Mouse (Mus musculus) layer of hippocampus, postnatal 36 days (tissue): ENCODE measurements around the gene Gnl1. TPM values are rescaled to one million over a fixed set of nuclear protein-coding genes. Genes with fewer than 3 reads are reported as not detected.
A peak's percentile ranks its signal among the peaks of the same experiment; 100 is the strongest.
"Not testable (repeated sequence)": the region's sequence is repeated elsewhere in the genome, so short reads cannot be mapped to it uniquely, and the experiment has no call there.

ENCODE experiments used
- DNase-seq, 2 experiments: peaks; one replicate each; pipeline ENCODE4 v3.0.0; 2022
- microRNA-seq, 2 experiments: library from miRNA; unstranded; fragments of <30 nt; microRNA quantifications; one replicate each; pipeline ENCODE4 v1.2.0; 2021
- total RNA-seq, 2 experiments: library from RNA; stranded (reverse); gene quantifications; 2 replicates each; pipeline ENCODE4 v1.2.3; 2021

Gene Gnl1
- total RNA-seq, 2 experiments from 2014 or later = 139 to 143 TPM

DNA sequence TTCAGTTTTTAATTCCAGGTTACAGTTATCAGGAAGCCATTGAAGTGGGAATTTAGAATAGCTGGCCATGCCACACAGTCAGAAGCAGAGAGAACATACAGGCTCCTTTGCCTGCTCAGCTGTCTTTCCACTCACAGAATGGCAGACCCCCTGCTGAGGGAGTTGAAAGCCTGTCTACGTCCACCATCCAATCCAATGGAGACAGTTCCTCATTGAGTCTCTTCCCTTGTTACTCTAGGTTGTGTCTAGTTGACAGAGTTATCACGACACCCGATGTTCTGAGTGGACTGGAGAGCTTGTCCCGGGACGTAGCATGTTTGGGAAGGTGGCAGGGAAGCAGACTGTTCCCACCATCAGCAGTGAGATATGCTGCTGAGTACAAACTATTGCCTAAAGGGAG lies 45.5 kb downstream of the Gnl1 start:
- DNase-seq = no peak

DNA sequence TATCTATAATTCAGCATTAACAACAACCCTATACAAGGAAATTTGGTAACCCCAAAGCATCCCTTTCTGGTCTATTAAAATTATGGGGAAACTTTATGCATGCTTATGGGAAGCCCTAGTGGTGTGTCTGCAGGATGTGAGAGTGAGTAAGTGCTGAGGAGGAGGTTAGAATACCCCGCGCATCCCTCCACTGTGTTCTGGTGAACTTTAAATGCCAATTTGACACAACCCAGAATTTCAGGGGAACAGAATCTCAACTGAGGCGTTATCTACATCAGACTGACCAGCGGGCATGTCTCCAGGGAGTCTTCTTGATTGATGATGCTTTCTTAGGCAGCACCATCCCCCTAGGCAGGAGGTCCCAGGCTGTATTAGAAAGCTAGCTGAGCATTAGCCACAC lies 46.2 kb downstream of the Gnl1 start:
- DNase-seq = no peak

DNA sequence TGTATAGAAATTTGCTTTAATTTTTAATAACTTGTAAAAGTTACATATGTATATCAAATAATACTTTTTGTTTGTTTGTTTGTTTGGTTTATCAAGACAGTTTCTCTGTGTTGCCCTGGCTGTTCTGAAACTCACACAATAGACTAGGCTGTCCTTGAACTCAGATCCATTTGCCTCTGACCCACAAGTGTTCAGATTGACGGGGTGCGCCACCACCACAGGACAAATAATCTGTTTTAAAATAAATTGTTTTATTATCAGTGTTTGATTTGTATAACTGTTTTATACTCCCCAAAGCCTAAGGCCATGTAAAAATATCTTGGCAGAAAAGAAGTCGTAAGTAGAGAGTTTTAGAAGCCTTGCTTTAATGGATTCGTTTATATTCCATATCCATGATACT lies 48.0 kb downstream of the Gnl1 start:
- no peak for DNase-seq

DNA sequence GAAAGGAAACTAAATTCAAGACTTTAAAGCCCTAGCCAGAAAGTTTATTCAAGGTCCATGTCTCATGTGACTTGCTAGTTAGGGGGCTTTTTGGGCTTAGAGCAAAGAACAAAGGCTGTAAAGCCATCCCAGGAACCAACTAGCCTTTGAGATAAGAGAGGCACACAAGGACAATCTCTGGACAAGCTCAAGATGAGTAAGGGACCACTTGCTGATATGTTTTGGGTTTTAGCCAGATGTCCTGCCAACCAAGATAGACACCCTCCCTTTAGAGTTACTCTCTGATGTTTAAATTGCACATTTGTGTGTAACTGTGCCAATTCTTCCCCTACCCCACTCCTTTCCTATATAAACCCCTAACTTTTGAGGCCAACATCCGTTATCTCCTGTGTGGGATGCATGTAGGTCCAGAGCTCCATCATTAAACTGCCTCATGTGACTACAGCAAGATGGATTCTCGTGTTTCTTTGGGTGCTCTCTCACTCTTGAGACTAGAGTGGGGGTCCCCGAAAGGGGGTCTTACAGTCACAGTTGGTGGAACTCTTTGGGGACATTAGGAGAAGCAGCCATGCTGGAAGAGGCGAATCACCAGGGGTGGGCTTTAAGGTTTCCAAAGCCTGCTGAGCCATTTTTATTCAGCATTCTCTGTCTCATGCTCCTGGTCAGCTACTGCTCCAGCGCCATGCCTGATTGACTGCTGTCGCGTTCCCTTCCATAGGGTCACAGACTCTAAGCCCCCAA lies 49.4 kb downstream of the Gnl1 start:
- no peak for DNase-seq

DNA sequence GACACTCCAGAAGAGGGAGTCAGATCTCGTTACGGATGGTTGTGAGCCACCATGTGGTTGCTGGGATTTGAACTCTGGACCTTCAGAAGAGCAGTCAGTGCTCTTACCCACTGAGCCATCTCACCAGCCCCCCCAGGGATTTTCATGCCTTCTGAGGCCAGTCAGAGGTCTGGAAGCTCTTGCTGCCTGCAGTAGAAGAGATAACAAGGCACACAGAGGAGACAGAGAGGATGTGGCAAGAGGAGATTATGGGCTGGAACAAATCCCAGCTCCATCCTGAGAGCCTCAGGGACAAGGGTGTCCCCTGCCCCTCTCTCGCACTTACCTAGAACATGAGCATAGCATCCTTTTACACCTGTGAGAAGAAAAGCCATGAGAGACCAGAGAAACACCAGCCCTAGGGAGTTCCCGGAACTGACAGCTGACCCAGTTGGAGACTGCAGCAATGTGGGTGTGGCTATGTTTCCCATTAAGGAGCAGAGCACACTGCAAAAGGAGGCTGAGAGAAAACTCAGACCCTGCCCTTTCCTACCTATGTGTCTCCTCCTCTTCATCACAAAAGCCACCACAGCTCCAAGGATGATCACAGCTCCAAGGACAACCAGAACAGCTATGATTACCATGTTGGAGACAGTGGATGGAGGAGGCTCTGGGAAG lies 50.5 kb downstream of the Gnl1 start:
- not testable (repeated sequence) for DNase-seq

DNA sequence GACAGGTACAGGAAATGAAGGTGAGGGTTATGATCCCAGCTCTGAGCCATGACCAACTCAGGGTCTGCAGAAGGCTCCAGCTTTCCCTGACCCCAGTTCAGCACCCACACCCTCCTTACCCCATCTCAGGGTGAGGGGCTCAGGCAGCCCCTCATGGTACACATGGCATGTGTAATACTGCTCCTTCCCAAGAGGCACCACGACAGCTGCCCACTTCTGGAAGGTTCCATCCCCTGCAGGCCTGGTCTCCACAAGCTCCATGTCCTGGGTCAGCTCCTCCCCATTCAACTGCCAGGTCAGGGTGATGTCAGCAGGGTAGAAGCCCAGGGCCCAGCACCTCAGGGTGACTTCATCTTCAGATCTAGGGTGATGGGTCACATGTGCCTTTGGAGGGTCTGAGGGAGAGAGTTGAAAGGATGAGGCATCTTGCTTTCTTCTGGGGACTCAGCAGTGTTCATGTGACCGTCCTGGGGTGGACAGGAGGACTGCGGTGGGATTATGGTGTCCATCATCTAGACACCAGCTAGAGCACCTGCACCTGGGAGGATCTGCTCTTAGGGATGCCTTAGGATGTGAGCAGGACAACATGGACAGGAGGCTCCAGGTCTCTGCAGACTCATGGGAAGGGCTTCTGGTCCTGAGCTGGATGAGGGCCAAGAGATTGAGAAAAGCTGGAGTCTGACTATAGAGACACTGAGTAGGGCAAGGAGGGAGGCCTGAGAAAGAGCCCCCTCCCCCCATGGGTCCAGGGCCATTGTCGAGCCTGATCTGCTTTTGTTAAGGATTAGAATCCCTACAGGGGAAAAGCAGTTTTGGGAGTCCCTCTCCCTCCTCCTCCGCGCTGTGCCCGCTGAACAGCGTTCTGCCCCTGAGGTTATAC lies 51.3 kb downstream of the Gnl1 start:
- DNase-seq = not testable (repeated sequence)

DNA sequence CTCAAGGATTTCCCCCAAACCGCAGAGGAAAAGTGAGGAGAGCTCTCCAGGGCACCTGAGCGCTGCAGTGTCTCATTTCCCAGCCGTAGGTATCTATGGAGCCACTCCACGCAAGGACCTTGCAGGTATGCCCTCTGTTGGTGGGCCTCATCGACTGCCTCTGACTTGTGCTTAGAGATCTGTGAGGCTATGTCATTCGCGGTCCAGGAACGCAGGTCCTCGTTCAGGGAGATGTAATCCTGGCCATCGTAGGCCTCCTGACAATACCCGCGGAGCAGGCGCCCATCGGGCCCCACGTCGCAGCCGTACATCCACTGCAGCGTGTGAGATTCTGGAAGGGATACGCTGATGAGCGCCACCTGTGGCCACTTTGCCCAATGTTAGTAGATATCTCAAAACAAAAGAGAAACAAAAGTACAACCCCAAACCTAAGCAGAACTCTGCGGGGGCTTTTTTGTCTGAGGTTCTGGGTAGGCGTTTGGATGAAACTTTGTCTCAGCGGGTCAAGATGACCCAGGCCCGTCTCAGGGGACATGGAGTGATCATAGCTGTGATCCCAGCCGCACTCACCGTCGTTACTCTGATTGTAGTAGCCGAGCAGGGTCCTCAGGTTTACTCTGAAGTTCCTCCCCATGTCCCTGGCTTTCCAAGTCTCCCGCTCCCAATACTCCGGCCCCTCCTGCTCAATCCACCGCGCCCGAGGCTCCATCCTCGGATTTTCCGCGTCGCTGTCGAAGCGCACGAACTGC lies 52.1 kb downstream of the Gnl1 start:
- peak; percentile 36 to 40 for DNase-seq

DNA sequence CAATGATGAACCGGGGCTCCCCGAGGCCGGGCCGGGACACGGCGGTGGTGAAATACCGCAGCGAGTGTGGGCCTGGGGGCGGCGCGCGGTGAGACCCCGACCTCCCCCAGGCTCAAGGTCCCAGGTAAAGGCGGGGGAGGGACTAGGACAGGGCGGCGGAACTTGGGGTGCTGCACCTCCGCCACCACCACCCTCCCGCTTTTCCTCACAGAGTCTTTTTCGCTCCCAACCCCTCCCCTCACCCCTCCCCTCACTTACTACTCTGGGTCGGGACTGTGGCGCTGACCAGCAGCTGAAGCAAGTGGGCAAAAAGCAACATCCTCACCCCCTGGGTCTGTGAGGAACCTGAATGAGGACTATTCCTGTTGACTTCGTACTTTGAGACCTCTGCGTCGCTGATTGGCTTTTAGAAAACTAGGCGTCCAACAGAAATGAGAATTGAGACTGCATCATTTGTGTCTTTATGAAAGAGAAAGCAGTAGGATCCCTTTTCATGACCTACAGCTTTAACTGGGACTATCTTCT lies 52.8 kb downstream of the Gnl1 start, which contains the start of gene H2-T23:
Gene H2-T23, minus strand, starts transcription at position 505 of the 525 bp plus-strand sequence.
- DNase-seq = not testable (repeated sequence)

DNA sequence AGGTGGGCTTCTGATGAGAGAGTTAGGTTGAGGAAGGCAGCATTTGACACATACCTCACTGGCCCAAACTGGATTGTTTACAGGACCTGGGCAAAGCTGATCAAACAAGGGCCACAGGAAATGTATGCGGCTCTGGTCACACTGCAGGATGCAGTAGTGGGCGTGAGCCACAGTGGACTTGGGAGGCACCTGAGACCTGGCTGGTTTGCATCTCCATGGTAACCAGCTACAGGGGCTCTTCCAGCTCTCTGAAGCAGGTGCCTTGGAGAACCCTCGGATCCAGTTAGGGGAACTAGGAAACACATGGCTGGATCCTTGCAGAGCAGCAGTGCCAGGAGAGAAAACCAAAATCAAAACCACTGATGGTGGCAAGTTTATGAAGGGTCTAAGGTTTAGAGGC lies 54.9 kb downstream of the Gnl1 start:
- DNase-seq = not testable (repeated sequence)

DNA sequence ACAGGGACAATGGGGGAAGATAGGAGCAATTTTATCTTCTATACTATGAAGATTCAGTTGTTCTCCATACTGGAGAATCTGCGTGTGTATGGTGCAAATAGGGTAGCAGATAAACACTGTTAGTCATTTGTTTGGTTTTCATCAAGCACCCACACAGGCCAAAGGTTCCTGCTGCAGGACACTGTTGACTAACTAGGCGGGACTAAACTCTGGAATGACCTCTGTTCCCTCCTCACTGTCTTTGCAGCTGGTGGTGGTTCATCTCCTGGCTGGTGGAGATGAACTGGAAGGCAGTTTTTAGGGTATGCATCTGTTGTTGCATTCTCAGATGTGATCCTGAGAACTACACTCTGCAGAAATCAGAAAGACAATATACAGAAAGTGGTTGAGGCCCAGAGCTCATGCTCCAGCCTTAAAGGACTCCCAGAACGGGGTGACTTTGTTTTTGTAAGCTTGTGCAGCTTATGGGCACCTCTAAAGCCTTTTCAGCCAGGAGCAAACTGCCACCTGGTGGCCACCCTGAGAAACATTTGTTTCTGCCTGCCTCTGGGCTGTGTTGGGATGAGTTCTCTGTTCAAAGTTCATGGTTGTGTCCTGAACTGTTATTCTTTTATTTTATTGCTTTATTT lies 55.5 kb downstream of the Gnl1 start:
- peak in 1 of 2 experiments; percentile 51 for DNase-seq

DNA sequence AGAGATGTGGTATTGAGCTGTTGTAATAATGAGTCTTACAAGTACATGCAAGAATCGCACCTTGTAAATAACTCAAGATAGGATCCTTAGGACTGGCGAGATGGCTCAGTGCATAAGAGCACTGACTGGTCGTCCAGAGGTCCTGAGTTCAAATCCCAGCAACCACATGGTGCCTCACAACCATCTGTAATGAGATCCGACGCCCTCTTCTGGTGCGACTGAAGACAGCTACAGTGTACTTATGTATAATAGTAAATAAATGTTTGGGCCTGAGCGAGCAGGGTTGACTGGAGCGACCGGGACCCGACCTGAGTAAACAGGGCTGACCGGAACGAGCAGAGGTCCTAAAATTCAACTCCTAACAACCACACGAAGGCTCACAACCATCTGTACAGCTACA lies 56.5 kb downstream of the Gnl1 start:
- DNase-seq = not testable (repeated sequence)

Small RNA genes lying within 50 kb of the gene (microRNA-seq; reads per million reads assigned to microRNA genes)
- gene Mir877 = 247 to 325 reads per million in 2 experiments

Other genes with a start within 250 kb of the Gnl1 start
- 1 to 10 TPM; 4.2 to 6.5 TPM for gene Ier3, start 158.2 kb upstream of the Gnl1 start, total RNA-seq
- 100 to 1,000 TPM; 124 to 132 TPM for gene Flot1, start 156.6 kb upstream of the Gnl1 start, total RNA-seq
- gene Tubb5, start 141.5 kb upstream of the Gnl1 start, total RNA-seq = 100 to 1,000 TPM; 360 to 381 TPM
- gene Mdc1, start 138.3 kb upstream of the Gnl1 start, total RNA-seq = 10 to 100 TPM; 13.1 to 19.5 TPM
- gene Nrm, start 118.5 kb upstream of the Gnl1 start, total RNA-seq = 1 to 10 TPM; 1.5 to 2.2 TPM
- gene Ppp1r18, start 114.3 kb upstream of the Gnl1 start, total RNA-seq = 1 to 10 TPM; 7.4 to 9.5 TPM
- gene Dhx16, start 100.0 kb upstream of the Gnl1 start, total RNA-seq = 10 to 100 TPM; 32.0 to 37.4 TPM
- gene 2310061I04Rik, start 82.4 kb upstream of the Gnl1 start, total RNA-seq = 10 to 100 TPM; 56.3 to 57.9 TPM
- gene Atat1, start 69.8 kb upstream of the Gnl1 start, total RNA-seq = 10 to 100 TPM; 60.6 to 61.7 TPM
- gene Mrps18b, start 63.5 kb upstream of the Gnl1 start, total RNA-seq = 10 to 100 TPM; 37.0 to 39.3 TPM
- gene Ppp1r10, start 63.4 kb upstream of the Gnl1 start, total RNA-seq = 10 to 100 TPM; 78.6 to 82.8 TPM
- 10 to 100 TPM; 70.0 to 71.3 TPM for gene Abcf1, start 10.1 kb upstream of the Gnl1 start, total RNA-seq
- gene Prr3, start 385 bp downstream of the Gnl1 start, total RNA-seq = 10 to 100 TPM; 47.7 to 53.8 TPM
- gene H2-T24, start 40.7 kb downstream of the Gnl1 start, total RNA-seq = 1 to 10 TPM; 2.5 to 2.8 TPM
- 1 to 10 TPM; 4.7 to 5.0 TPM for gene H2-T23, start 53.0 kb downstream of the Gnl1 start, total RNA-seq
- gene H2-T22, start 62.9 kb downstream of the Gnl1 start, total RNA-seq = 10 to 100 TPM in 1 of 2 experiments, 1 to 10 TPM in 1; 9.0 to 11.0 TPM
- gene Gm6034, start 63.1 kb downstream of the Gnl1 start, total RNA-seq = under 1 TPM in 1 of 2 experiments, not detected in 1; 0.22 TPM
- gene Gm11127, start 78.5 kb downstream of the Gnl1 start, total RNA-seq = 1 to 10 TPM; 1.2 to 1.9 TPM
- under 1 TPM in 1 of 2 experiments, not detected in 1; 0.23 TPM for gene Gm19684, start 141.8 kb downstream of the Gnl1 start, total RNA-seq
- gene Gm7030, start 149.6 kb downstream of the Gnl1 start, total RNA-seq = not detected
- gene Gm8909, start 188.7 kb downstream of the Gnl1 start, total RNA-seq = not detected
- not detected for gene H2-T3, start 210.4 kb downstream of the Gnl1 start, total RNA-seq